Mouse (Mus musculus) heart, adult 2 months (tissue): Measurements from ENCODE around the gene Cdc25a. TPM values are rescaled to one million over a fixed set of nuclear protein-coding genes. Genes with fewer than 3 reads are reported as not detected.

Experiments
- DNase-seq, 2 experiments: peaks; one replicate each; pipeline ENCODE4 v3.0.0; 2021
- H3K27ac ChIP-seq: fragments of 200-600 bp; 2 replicates; pipeline ENCODE4 v1.8.1; 2022
- H3K27me3 ChIP-seq: fragments of 200-500 bp; 2 replicates; pipeline ENCODE4 v1.6.1; 2012; ENCODE audit warnings: mild to moderate bottlenecking, low read length, inconsistent platforms, mixed read lengths; ENCODE audit not compliant: control insufficient read depth, insufficient read depth
- H3K36me3 ChIP-seq: fragments of 200-500 bp; 2 replicates; pipeline ENCODE4 v1.6.1; 2012; ENCODE audit warnings: low read length, inconsistent platforms; ENCODE audit not compliant: control insufficient read depth, insufficient read depth
- H3K4me1 ChIP-seq: fragments of 200-500 bp; 2 replicates; pipeline ENCODE4 v1.6.1; 2011; ENCODE audit warnings: low read length; ENCODE audit not compliant: control insufficient read depth, insufficient read depth
- H3K4me3 ChIP-seq: fragments of 200-600 bp; 2 replicates; pipeline ENCODE4 v1.8.1; 2022
- H3K79me2 ChIP-seq: fragments of 200-500 bp; replicated peaks from 2 replicates; pipeline ENCODE4 v1.6.1; 2012; ENCODE audit warnings: mild to moderate bottlenecking, inconsistent platforms, low read length, moderate library complexity, mixed read lengths; ENCODE audit not compliant: control insufficient read depth, insufficient read depth
- H3K9ac ChIP-seq: fragments of 200-500 bp; 2 replicates; pipeline ENCODE4 v1.6.1; 2012; ENCODE audit warnings: low read depth, mild to moderate bottlenecking, control low read depth, inconsistent platforms, low read length, mixed read lengths
- CTCF ChIP-seq: fragments of 200-600 bp; IDR thresholded peaks from 2 replicates; pipeline ENCODE4 v1.8.1; 2022; ENCODE audit warnings: antibody characterized with exemption, mild to moderate bottlenecking, moderate library complexity
- EP300 ChIP-seq: fragments of 200-500 bp; IDR thresholded peaks from 2 replicates; pipeline ENCODE4 v1.6.1; 2011; ENCODE audit warnings: low read depth, low read length, control low read depth; ENCODE audit not compliant: insufficient read depth
- POLR2A ChIP-seq: fragments of 200-500 bp; IDR thresholded peaks from 2 replicates; pipeline ENCODE4 v1.6.1; 2011; ENCODE audit warnings: mild to moderate bottlenecking, low read depth, low read length, control low read depth; ENCODE audit not compliant: insufficient read depth
- WGBS: fragments of 180-500 bp; shearing (Covaris S2); methylation state at CpG from one replicate; pipeline ENCODE4 v1.1.7; 2018; 5-methylcytosine and 5-hydroxymethylcytosine counted together
- intact Hi-C: fragments of 180-260 bp; cut with DNase I; formaldehyde crosslinking; loops from one replicate; pipeline ENCODE4 v1.15.1; 2025
- polyA plus RNA-seq: library from polyadenylated mRNA; depleted of rRNA; stranded (reverse); fragments of >200 nt; gene quantifications from 2 replicates; pipeline ENCODE4 v1.2.3, GENCODE M21; 2012
- total RNA-seq, 2 experiments: library from RNA; stranded (reverse); gene quantifications; 2 replicates each; pipeline ENCODE4 v1.2.3; 2021

Cdc25a gene
- total and polyA plus RNA-seq, 3 experiments: 2.1 to 4.9 (median 4.4) TPM

DNA sequence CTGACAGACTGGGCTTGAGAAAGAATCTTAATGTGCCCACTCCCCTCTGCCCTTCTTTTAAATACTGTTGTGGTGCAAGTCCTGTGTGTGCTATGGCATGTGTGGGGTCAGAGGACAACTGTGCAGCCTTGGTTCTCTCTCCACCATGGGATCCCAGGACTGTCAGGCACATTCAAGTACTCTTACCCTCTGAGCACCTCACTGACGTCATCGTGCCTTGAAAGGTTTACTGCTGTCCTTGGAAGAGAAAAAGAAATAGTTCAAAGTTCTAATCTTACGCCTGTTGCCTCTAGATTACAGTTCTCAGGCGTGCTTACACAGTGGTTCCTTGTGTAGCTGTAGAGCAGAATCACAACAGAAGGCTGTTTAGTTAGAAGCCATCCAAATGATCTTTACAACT is 10.9 kb downstream of the Cdc25a start:
- no peak for TF ChIP-seq POLR2A
- no peak for TF ChIP-seq EP300
- no peak for TF ChIP-seq CTCF
- Histone ChIP-seq H3K4me1 (no peaks in the 10 kb centered on the region), H3K79me2 (no peaks in the 10 kb centered on the region), H3K4me3 (no peak overlapping the region), H3K36me3 (no peaks in the 10 kb centered on the region; the same call in 1 of the 2 replicates), H3K27me3 (no peaks in the 10 kb centered on the region), H3K9ac (no peak overlapping the region), H3K27ac (no peak overlapping the region)
- no peak for DNase-seq
- 69% methylated on average over 4 of the region's 4 CpGs for WGBS
- intact Hi-C loops: no loop called here

DNA sequence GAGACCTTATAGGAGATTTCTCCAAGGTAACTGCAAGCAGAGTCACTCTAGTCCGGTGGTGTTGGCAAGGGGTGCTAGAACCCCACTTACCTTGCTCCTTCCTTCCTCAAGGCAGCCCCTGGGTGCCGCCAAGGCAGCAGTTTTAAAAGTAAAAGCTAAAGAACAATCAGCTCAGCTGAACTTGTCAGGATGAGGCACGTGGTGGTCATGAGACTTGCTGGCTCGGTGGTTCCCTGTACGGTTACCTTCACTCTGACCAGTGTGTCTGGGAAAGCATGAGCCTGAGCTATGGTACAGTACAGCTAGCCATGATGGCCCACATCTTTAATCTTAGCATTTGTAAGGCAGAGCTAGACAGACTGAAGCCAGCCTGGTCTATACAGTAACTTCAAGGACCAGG is 11.9 kb downstream of the Cdc25a start:
- no peak overlapping the region for H3K27ac ChIP-seq
- H3K4me3 ChIP-seq: no peak overlapping the region
- no peak for TF ChIP-seq POLR2A
- TF ChIP-seq EP300: no peak
- no peak for TF ChIP-seq CTCF
- H3K27me3 ChIP-seq: no peaks in the 10 kb centered on the region
- no peak for DNase-seq
- no peaks in the 10 kb centered on the region for H3K79me2 ChIP-seq
- no peak overlapping the region for H3K9ac ChIP-seq
- WGBS: 85% methylated on average over 5 of the region's 5 CpGs
- intact Hi-C loops: no loop called here
- no peaks in the 10 kb centered on the region for H3K36me3 ChIP-seq
- no peaks in the 10 kb centered on the region for H3K4me1 ChIP-seq

DNA sequence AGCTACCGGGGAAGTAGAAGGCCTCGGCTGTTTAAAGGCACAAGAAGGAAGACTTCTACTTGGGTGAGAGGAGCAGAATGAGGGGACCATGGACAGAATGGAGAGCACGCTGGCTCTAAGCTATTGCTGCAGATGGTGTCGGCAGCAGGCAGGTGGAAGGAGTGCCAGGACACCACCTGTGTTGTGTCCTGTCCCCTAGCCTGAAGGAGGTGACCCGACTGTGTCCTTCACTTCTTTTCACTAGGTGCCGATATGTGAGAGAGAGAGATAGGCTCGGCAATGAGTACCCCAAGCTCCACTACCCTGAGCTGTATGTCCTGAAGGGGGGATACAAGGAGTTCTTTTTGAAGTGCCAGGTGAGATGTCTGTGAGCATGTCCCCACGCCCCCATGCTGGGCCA is 16.1 kb downstream of the Cdc25a start:
- no peak overlapping the region for H3K27ac ChIP-seq
- 89% methylated on average over 8 of the region's 8 CpGs for WGBS
- no peak for DNase-seq
- H3K27me3 ChIP-seq: no peaks in the 10 kb centered on the region
- H3K4me3 ChIP-seq: no peak overlapping the region
- no peak overlapping the region for H3K9ac ChIP-seq
- TF ChIP-seq EP300: no peak
- TF ChIP-seq POLR2A: no peak
- TF ChIP-seq CTCF: no peak
- no peaks in the 10 kb centered on the region for H3K79me2 ChIP-seq
- intact Hi-C loops: no loop called here
- no peaks in the 10 kb centered on the region for H3K36me3 ChIP-seq
- peaks cover 8% of the 10 kb centered on the region for H3K4me1 ChIP-seq

DNA sequence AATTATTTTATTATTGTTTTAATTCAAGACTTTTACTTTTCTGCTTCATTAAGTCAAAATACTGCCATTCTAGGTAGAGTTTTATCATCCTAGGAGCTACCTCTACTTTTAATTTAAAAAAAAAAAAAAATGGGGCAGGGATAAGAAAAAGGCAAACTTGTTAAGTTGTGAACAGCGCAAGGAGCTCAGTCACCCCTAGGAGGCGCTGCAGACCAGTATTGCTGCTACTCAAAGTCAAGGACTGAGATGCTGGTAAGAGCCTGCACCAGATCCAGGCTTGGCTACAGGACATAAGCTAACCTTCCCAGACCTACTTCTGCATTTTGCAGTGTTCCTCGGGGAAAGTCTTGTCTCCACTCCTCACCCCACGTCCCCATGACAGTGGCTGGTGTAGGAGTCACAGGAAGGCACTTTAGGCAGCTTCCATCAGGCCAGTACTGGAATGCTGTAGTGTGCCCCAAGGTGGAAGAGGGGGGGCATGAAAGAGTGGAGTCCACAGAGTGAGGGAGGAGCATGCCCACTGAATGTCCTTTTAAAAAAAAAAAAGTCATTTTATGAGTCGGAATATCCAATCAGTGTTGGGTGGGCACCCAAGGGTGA is 17.4 kb downstream of the Cdc25a start:
- intact Hi-C loops: loop anchor here (1.0 kb wide), 1 partner anchor 209 kb away; no protein-coding TSS in a partner anchor
- TF ChIP-seq EP300 (peak; percentile 83; the same call in 1 of the 2 replicates), POLR2A (no peak), CTCF (peak; percentile 97)
- Histone ChIP-seq H3K4me1 (peaks cover 14% of the 10 kb centered on the region), H3K27me3 (no peaks in the 10 kb centered on the region), H3K79me2 (no peaks in the 10 kb centered on the region), H3K4me3 (no peak overlapping the region), H3K36me3 (no peaks in the 10 kb centered on the region; the same call in 1 of the 2 replicates), H3K27ac (no peak overlapping the region), H3K9ac (no peak overlapping the region)
- DNase-seq: peak; percentile 72 to 85
- 55% methylated on average over 5 of the region's 5 CpGs for WGBS

DNA sequence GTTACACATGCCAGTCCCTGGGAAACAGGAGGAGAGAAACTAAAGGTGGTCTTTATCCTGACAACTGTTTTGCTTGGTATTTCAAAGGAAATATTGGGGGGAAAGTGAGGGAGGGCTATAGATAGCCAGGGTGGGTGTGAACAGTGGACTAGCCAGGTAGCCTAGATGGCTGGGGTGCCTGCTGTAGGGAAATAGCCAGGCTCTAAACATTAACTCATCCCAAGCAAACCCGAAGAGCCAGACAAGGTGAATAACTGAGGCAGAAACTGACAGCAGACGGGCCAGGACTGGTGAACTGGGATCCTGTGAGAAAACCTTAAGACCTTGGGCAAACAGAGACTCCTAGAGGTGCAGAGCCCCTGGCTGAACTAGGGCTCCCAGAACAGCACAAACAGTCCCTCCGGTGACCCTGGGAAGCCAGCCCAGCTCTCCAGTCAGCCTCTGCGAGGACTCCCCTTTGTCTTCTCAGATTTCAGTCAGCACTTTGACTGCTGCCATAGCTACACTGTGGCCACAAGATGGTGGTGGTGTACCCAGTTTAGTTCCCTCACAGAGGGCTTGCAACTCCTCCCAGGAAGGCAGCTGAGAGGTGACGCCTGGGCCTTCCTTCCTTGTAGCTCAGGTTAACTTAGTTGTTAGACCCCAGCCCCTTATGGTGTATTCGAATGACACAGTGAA is 19.2 kb downstream of the Cdc25a start:
- Histone ChIP-seq H3K27me3 (no peaks in the 10 kb centered on the region), H3K27ac (peak overlapping the region; percentile 60), H3K36me3 (no peaks in the 10 kb centered on the region; the same call in 1 of the 2 replicates), H3K79me2 (no peaks in the 10 kb centered on the region), H3K9ac (no peak overlapping the region), H3K4me3 (no peak overlapping the region), H3K4me1 (peaks cover 27% of the 10 kb centered on the region)
- TF ChIP-seq EP300 (peak; percentile 99), POLR2A (no peak), CTCF (peak; percentile 94)
- peak; percentile 69 to 81 for DNase-seq
- WGBS: 19% methylated on average over 6 of the region's 6 CpGs
- intact Hi-C loops: loop anchor here (1.0 kb wide), 4 partner anchors 37 to 403 kb away; partner anchors contain the start of gene Map4

DNA sequence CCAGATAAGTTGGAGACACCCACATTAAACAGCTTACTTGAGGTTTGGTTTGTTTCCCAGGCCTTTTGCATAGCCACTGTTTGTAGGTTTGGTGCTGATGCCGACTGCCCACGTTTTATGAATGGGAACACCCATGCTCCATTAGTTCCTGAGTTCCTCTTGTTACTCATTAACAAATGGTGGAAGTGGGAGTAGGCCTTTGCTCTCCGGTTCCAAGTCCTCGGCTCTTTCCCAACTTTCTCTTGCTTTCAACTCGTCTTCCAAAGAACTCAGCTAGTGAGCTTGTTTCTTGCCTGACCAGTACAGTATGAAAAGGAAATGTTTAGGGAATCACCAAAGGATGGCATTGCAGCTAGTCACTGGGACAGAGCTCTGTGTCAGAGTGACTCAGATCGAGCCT is 20.2 kb downstream of the Cdc25a start:
- Histone ChIP-seq H3K79me2 (no peaks in the 10 kb centered on the region), H3K9ac (no peak overlapping the region), H3K36me3 (no peaks in the 10 kb centered on the region; the same call in 1 of the 2 replicates), H3K4me3 (no peak overlapping the region), H3K27ac (peak overlapping the region; percentile 60), H3K4me1 (peaks cover 31% of the 10 kb centered on the region), H3K27me3 (no peaks in the 10 kb centered on the region)
- TF ChIP-seq EP300: peak; percentile 52; the same call in 1 of the 2 replicates
- TF ChIP-seq POLR2A: no peak
- no peak for TF ChIP-seq CTCF
- DNase-seq: peak in 1 of 2 experiments; percentile 61
- WGBS: 53% methylated on average over 6 of the region's 6 CpGs
- intact Hi-C loops: no loop called here
